Mouse (Mus musculus) liver, embryonic 14.5 days (tissue): ENCODE results near the gene Riok1. TPM values are rescaled to one million over a fixed set of nuclear protein-coding genes. Genes with fewer than 3 reads are reported as not detected.

Source experiments
- ATAC-seq: fragments of 200-750 bp; cut with Nextera tagmentation; 2 replicates; pipeline ENCODE4 v1.8.0; 2017; ENCODE audit warnings: moderate number of reproducible peaks, mild to moderate bottlenecking, moderate library complexity; ENCODE audit not compliant: insufficient read depth
- DNase-seq, 3 experiments: peaks; one replicate each; pipeline ENCODE4 v3.0.0-alpha.2; 2012 to 2013; ENCODE audit warnings: low read depth in 3 of 3, low spot score in 3 of 3
- H3K27ac ChIP-seq: fragments of 300-500 bp; sonication (generic); 2 replicates; pipeline ENCODE4 v1.5.1; 2014; ENCODE audit warnings: moderate library complexity, mild to moderate bottlenecking, control low read depth, inconsistent platforms
- H3K27me3 ChIP-seq: fragments of 300-500 bp; sonication (generic); 2 replicates; pipeline ENCODE4 v1.6.1; 2014; ENCODE audit warnings: mild to moderate bottlenecking, low read length, moderate library complexity; ENCODE audit not compliant: control insufficient read depth, insufficient read depth
- H3K36me3 ChIP-seq: fragments of 300-500 bp; sonication (generic); replicated peaks from 2 replicates; pipeline ENCODE4 v1.6.1; 2014; ENCODE audit warnings: low read depth; ENCODE audit not compliant: control insufficient read depth, insufficient read depth
- H3K4me1 ChIP-seq, 2 experiments: fragments of 200-500 bp in 1 of 2; fragments of 300-500 bp in 1 of 2; sonication (generic) in 1 of 2; replicated peaks; 2 replicates each; pipeline ENCODE4 v1.6.1; 2012 to 2014; ENCODE audit warnings: antibody characterized with exemption in 1 of 2, inconsistent platforms in 1 of 2, low read length in 1 of 2; ENCODE audit not compliant: control insufficient read depth in 2 of 2, insufficient read depth in 2 of 2
- H3K4me2 ChIP-seq: fragments of 300-500 bp; sonication (generic); 2 replicates; pipeline ENCODE4 v1.6.1; 2014; ENCODE audit warnings: low read depth, mild to moderate bottlenecking, control low read depth, moderate library complexity
- H3K4me3 ChIP-seq, 2 experiments: fragments of 200-500 bp in 1 of 2; fragments of 300-500 bp in 1 of 2; sonication (generic) in 1 of 2; 2 replicates each; pipeline ENCODE4 v1.5.1; 2012 to 2014; ENCODE audit warnings: low read depth in 2 of 2, low read length in 2 of 2, mild to moderate bottlenecking in 2 of 2, control low read depth in 1 of 2, inconsistent platforms in 1 of 2, moderate library complexity in 1 of 2; ENCODE audit not compliant: insufficient read depth in 1 of 2
- H3K9ac ChIP-seq: fragments of 300-500 bp; sonication (generic); replicated peaks from 2 replicates; pipeline ENCODE4 v1.6.1; 2014; ENCODE audit warnings: mild to moderate bottlenecking, control low read depth, moderate library complexity
- H3K9me3 ChIP-seq: fragments of 300-500 bp; sonication (generic); 2 replicates; pipeline ENCODE4 v1.6.1; 2016; ENCODE audit warnings: low read length, mixed read lengths; ENCODE audit not compliant: control insufficient read depth
- CTCF ChIP-seq: IDR thresholded peaks from 2 replicates; pipeline ENCODE4 v1.5.1; 2016; ENCODE audit warnings: antibody characterized with exemption, low read depth, control low read depth
- EP300 ChIP-seq: IDR thresholded peaks from 2 replicates; pipeline ENCODE4 v1.6.1; 2016; ENCODE audit warnings: antibody characterized with exemption, low read depth
- WGBS: fragments of 180-500 bp; shearing (Covaris S2); extraction: QIAGEN DNeasy Blood & Tissue Kit; methylation state at CpG from one replicate; pipeline ENCODE4 v1.1.7; 2014; ENCODE audit not compliant: insufficient replicate concordance; 5-methylcytosine and 5-hydroxymethylcytosine counted together
- polyA plus RNA-seq, 2 experiments: library from polyadenylated mRNA; depleted of rRNA in 1 of 2; stranded (reverse) in 1 of 2; unstranded in 1 of 2; fragments of >200 nt; fragmentation: Nextera tagmentation in 1 of 2; extraction: Ambion mirVana in 1 of 2; gene quantifications; 2 replicates each; pipeline versions ENCODE4 v1.2.1 to v1.2.3; 2012 to 2014

The Riok1 gene
- polyA plus RNA-seq, 2 experiments, result 13.0 to 17.5 TPM

- no peak for DNase-seq
- Histone ChIP-seq H3K9me3 (no peaks in the 10 kb centered on the region), H3K27me3 (no peaks in the 10 kb centered on the region), H3K4me2 (no peak overlapping the region), H3K36me3 (peaks cover 81% of the 10 kb centered on the region), H3K9ac (no peak overlapping the region), H3K27ac (no peak overlapping the region), H3K4me1 (no peaks in the 10 kb centered on the region), H3K4me3 (no peak overlapping the region)
- 36% methylated on average over 3 of the region's 3 CpGs for WGBS
- no peak for ATAC-seq
- no peak for TF ChIP-seq CTCF
These were observed 13.1 kb downstream of the Riok1 start for GRCm38 (mm10) chr13:38049888-38050287.

DNA sequence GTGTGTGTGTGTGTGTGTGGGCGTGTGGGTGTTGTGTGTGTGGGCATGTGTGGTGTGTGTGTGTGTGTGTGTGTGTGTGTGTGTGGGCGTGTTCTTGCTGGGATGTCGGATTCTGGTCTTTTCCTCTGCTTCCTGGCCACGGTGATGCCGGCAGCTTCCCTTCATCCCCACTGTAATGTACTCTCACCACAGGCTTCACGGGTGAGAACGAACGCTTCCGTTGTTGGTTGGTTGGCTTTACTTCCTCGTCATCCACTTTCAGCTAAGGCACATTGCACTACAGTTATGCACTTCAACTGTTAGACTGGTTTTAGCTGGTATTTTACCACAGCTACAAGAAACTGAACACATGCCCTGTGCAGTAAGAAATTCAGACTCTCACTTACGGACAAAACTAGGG, 25.9 kb downstream of the Riok1 start:
- H3K4me3 ChIP-seq, result no peak overlapping the region
- ATAC-seq, result no peak
- no peaks in the 10 kb centered on the region for H3K9me3 ChIP-seq
- no peaks in the 10 kb centered on the region for H3K27me3 ChIP-seq
- 0 out of 4 replicates have a peak, but pooled peaks cover 0 to 2% of the 10 kb centered on the region in 2 experiments for H3K4me1 ChIP-seq
- TF ChIP-seq CTCF, result no peak
- no peak overlapping the region for H3K4me2 ChIP-seq
- 79% methylated on average over 11 of the region's 11 CpGs for WGBS
- H3K36me3 ChIP-seq, result peaks cover 36% of the 10 kb centered on the region
- no peak overlapping the region for H3K27ac ChIP-seq
- H3K9ac ChIP-seq, result no peak overlapping the region
- DNase-seq, result no peak

DNA sequence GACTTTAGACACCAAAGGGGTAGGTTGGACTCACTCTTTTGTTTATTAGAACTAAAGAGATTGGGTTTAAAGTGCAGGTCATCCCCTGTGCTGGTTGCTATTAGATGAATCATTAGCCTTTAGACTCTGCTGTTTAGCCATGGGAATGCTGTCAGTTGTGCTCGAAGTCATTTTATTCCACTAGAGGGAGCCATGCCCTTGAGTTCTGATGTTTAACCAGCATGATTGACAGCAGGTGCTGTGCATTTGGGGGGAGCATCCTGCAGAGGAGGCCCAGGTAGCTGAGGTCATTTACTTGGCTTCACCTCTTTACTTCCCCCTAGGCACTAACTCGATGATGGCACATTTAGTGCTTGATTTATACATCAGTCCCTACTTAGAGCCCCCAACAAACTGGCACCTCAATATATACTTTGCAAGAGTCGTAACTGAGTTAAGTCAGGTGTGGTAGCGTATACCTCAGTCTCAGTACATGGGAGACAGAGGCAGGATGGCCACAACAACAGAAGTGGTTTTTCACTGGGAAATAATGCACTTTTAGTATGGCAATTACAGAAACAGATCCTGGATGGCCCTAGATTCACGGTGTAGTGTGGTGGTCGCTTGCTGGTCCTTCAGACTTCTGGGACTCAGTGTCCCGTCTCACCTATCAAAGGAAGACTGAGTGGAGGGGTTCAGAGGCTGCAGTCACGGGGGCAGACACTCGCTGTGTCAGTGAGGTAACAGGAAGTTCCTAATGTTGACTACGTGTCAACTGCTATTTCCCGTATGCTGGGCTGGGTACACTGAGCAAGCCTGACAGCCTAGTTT, 28.3 kb downstream of the Riok1 start:
- 52% methylated on average over 11 of the region's 11 CpGs for WGBS
- TF ChIP-seq EP300 (no peak), CTCF (peak; percentile 78)
- Histone ChIP-seq H3K4me3 (no peak overlapping the region), H3K27me3 (no peaks in the 10 kb centered on the region), H3K9me3 (no peaks in the 10 kb centered on the region), H3K9ac (no peak overlapping the region), H3K4me1 (0 out of 4 replicates have a peak, but pooled peaks cover 0 to 2% of the 10 kb centered on the region in 2 experiments), H3K36me3 (peaks cover 17% of the 10 kb centered on the region), H3K4me2 (no peak overlapping the region), H3K27ac (no peak overlapping the region)
- DNase-seq (peak; percentile 38 to 44 (median 41)), ATAC-seq (no peak; the same call in 1 of the 2 replicates)

- 64% methylated on average over 4 of the region's 4 CpGs for WGBS
- TF ChIP-seq EP300 (no peak), CTCF (no peak)
- ATAC-seq, result no peak
- DNase-seq, result no peak
- no peak overlapping the region for H3K9ac ChIP-seq
- no peak overlapping the region for H3K4me3 ChIP-seq
- no peaks in the 10 kb centered on the region for H3K36me3 ChIP-seq
- no peak overlapping the region for H3K4me2 ChIP-seq
- no peaks in the 10 kb centered on the region for H3K27me3 ChIP-seq
- no peak overlapping the region for H3K27ac ChIP-seq
- peaks cover 0 to 14% of the 10 kb centered on the region in 2 experiments; a peak in 3 of 4 replicates for H3K4me1 ChIP-seq
- H3K9me3 ChIP-seq, result no peaks in the 10 kb centered on the region
These were observed 34.1 kb downstream of the Riok1 start for GRCm38 (mm10) chr13:38070945-38071344.

DNA sequence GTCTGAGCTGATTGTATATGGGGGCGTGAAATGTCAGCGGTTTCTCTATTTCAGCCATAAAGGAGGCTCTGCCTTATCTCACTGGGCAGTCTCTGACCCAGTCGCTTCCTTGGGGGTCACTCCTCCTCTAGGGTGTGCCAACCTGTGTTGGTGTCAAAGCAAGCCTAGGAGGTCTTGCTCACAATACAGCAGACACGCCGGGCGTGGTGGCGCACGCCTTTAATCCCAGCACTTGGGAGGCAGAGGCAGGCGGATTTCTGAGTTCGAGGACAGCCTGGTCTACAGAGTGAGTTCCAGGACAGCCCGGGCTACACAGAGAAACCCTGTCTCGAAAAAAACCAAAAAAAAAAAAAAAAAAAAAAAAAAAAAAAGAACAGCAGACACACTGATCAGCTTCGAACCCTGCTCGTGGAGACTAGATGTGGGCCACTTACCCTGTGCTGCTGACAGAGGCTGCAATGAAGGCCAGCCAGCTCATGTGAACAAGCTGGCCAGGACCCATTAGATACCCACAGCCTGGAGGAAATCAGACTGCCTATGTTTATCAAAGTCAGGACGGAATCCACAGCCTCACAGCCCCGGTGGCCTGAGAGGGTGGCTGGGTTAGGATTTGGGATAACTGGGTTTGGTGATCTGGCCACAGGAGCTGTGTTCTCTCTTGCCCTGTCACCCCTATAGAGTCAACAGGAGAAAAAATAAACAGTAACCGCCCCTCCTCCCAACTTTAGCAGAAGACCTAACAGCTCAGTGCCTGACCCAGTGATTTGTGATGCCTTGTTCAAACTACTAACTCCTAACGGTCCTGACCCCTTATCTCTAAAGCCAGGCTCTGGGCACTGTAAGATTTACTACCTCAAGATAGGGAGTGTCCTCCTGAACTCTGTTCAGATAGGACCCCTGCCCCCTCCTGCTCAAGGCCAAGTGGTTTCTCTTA, 36.8 kb downstream of the Riok1 start:
- H3K27ac ChIP-seq, result no peak overlapping the region
- ATAC-seq (peak; percentile 72), DNase-seq (peak in 2 of 3 experiments; percentile 14 to 18)
- H3K36me3 ChIP-seq, result no peaks in the 10 kb centered on the region
- no peaks in the 10 kb centered on the region for H3K9me3 ChIP-seq
- no peak overlapping the region for H3K9ac ChIP-seq
- H3K4me1 ChIP-seq, result peaks cover 0 to 14% of the 10 kb centered on the region in 2 experiments; a peak in 3 of 4 replicates
- peak overlapping the region; percentile 11; the same call in 1 of the 2 replicates for H3K4me2 ChIP-seq
- TF ChIP-seq CTCF (no peak), EP300 (peak; percentile 32; the same call in 1 of the 2 replicates)
- WGBS, result 43% methylated on average over 18 of the region's 18 CpGs
- no peaks in the 10 kb centered on the region for H3K27me3 ChIP-seq
- no peak overlapping the region for H3K4me3 ChIP-seq
